Mouse (Mus musculus) testis, adult 2 months (tissue): ENCODE measurements around the gene Lrch1.

ENCODE experiments used
- CTCF ChIP-seq: fragments of 200-500 bp; IDR thresholded peaks from 2 replicates; pipeline ENCODE4 v1.5.1; 2012; ENCODE audit warnings: low read depth, mild to moderate bottlenecking, inconsistent platforms, low read length, moderate library complexity; ENCODE audit not compliant: control insufficient read depth, insufficient read depth, insufficient replicate concordance
- POLR2A ChIP-seq: fragments of 200-500 bp; IDR thresholded peaks from 2 replicates; pipeline ENCODE4 v1.6.1; 2012; ENCODE audit warnings: low read depth, mild to moderate bottlenecking, inconsistent platforms, low read length, moderate library complexity; ENCODE audit not compliant: control insufficient read depth

DNA sequence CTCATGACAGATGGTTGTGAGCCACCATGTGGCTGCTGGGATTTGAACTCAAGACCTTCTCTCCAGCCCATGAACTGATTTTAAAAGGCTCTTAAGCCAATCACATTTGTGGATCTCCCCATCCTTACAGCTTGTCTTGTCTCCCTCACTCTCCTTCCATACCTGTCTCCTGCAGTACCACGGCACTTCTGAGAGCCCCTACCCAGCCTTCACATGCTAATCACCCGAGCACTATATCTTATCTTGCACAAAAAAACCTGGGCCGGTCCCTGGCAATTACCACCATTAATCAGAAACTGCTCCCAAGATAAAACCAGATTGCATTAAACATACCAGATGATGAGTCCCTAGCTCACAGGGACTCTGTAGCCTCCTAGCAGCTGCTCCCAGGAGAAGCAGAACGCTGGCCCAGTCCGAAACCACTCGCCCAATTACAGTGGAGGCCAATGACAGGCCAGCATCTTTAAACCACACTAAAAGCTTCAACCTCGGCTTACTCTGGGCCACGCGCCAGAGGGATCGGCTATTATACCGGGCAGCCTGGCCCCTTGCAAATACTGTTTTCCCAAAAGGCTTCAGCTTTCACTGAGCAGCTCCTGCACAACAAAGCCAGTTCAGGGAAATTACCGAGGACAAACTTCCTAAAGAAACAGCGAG, 63.5 kb downstream of the Lrch1 start:
- TF ChIP-seq CTCF, result no peak
- TF ChIP-seq POLR2A, result no peak
